10 mouse cellular contexts compared by ENCODE assay signal in the genomic region with DNA sequence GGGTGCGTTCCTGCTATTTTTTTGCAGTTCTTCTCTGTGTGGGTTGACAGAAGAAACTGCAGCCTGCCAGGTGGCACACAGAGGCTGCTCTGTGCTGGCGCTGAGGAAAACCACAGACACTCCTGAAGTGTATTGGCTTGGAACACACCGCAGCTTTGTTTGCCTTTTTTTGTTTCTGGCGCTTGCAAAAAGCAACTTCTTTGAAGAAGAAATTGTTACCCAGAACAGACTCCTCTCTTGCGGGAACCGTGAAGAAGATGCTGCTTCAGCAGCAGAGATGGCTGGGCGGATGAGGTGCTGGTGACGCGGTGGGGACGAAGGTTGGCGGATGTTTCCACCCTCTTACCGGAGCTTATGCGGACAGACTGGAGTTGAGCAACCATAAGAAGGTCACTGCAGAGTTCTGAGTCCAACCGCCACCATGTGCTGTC.
A peak's percentile ranks its signal among the peaks of the same experiment; 100 is the strongest.
DNase-seq lines count a peak whose midpoint lies in the region; ATAC-seq and TF ChIP-seq lines count a peak whose summit lies in the region.
"Had no signal": no experiment of that assay in that cellular context is flagged by ENCODE, and none has a peak within 500 bp of the region (broad histone marks: within the 10 kb centered on the region; RNA-seq: fewer than 3 reads in every experiment).

No protein-coding gene starts in this region.

- H3K4me2 ChIP-seq in forebrain, embryonic 13.5 days = no peak overlapping the region
- no peak overlapping the region for H3K4me2 ChIP-seq in forebrain, embryonic 14.5 days (ENCODE audit: low read length)
- peak overlapping the region; percentile 38 for H3K4me2 ChIP-seq in intestine, embryonic 15.5 days (replicated peaks)
- H3K4me2 ChIP-seq: heart, embryonic 13.5 days had no signal

- H3K27me3 ChIP-seq in forebrain, embryonic 13.5 days = no peaks in the 10 kb centered on the region
- no peaks in the 10 kb centered on the region for H3K27me3 ChIP-seq in forebrain, embryonic 14.5 days (replicated peaks; ENCODE audit: control insufficient read depth, insufficient read depth, low read length)
- no peaks in the 10 kb centered on the region for H3K27me3 ChIP-seq in ES-Bruce4 (ENCODE audit: control insufficient read depth, insufficient read depth, low read length, poor library complexity, severe bottlenecking)
- H3K27me3 ChIP-seq in intestine, embryonic 15.5 days (replicated peaks) = no peaks in the 10 kb centered on the region
- H3K27me3 ChIP-seq in small intestine, adult 2 months (ENCODE audit: control insufficient read depth, insufficient read depth, low read length) = no peaks in the 10 kb centered on the region
- H3K27me3 ChIP-seq: heart, embryonic 13.5 days had no signal

- peaks cover 25% of the 10 kb centered on the region; the same call in 1 of the 2 replicates for H3K36me3 ChIP-seq in forebrain, embryonic 13.5 days (ENCODE audit: poor library complexity, severe bottlenecking)
- H3K36me3 ChIP-seq in forebrain, embryonic 14.5 days (ENCODE audit: control insufficient read depth, insufficient read depth, low read length) = no peaks in the 10 kb centered on the region
- no peaks in the 10 kb centered on the region for H3K36me3 ChIP-seq in ES-Bruce4 (ENCODE audit: control insufficient read depth, insufficient read depth, low read length, poor library complexity, severe bottlenecking)
- H3K36me3 ChIP-seq in intestine, embryonic 15.5 days = no peaks in the 10 kb centered on the region
- no peaks in the 10 kb centered on the region for H3K36me3 ChIP-seq in small intestine, adult 2 months (ENCODE audit: control insufficient read depth, insufficient read depth, low read length)

- WGBS in forebrain, embryonic 13.5 days = 83% methylated on average over 14 of the region's 14 CpGs
- 74% methylated on average over 14 of the region's 14 CpGs for WGBS in forebrain, embryonic 14.5 days
- 61% methylated on average over 14 of the region's 14 CpGs for WGBS in intestine, embryonic 15.5 days
- WGBS in small intestine, adult 2 months = 78% methylated on average over 14 of the region's 14 CpGs

- no peak for TF ChIP-seq EP300 in ES-Bruce4 (IDR thresholded peaks at IDR 0.05; ENCODE audit: insufficient read depth, low read depth, low read length)

- no peaks in the 10 kb centered on the region for H3K9me3 ChIP-seq in forebrain, embryonic 13.5 days (replicated peaks)
- no peaks in the 10 kb centered on the region for H3K9me3 ChIP-seq in forebrain, embryonic 14.5 days (replicated peaks; ENCODE audit: control insufficient read depth, low read length)
- H3K9me3 ChIP-seq in ES-Bruce4 (replicated peaks; ENCODE audit: control insufficient read depth, insufficient read depth, low read length, poor library complexity, severe bottlenecking) = no peaks in the 10 kb centered on the region
- no peaks in the 10 kb centered on the region for H3K9me3 ChIP-seq in intestine, embryonic 15.5 days
- H3K9me3 ChIP-seq: heart, embryonic 13.5 days had no signal

- no peak overlapping the region for H3K9ac ChIP-seq in forebrain, embryonic 13.5 days
- no peak overlapping the region for H3K9ac ChIP-seq in forebrain, embryonic 14.5 days (ENCODE audit: low read length)
- H3K9ac ChIP-seq in ES-Bruce4 (ENCODE audit: low read depth, poor library complexity, severe bottlenecking) = peak overlapping the region; percentile 9; the same call in 1 of the 2 replicates
- no peak overlapping the region for H3K9ac ChIP-seq in intestine, embryonic 15.5 days
- H3K9ac ChIP-seq: heart, embryonic 13.5 days had no signal

- H3K4me1 ChIP-seq in forebrain, embryonic 13.5 days = peaks cover 23% of the 10 kb centered on the region
- peaks cover 2% of the 10 kb centered on the region; the same call in 1 of the 2 replicates for H3K4me1 ChIP-seq in forebrain, embryonic 14.5 days (ENCODE audit: control insufficient read depth, insufficient read depth, low read length)
- H3K4me1 ChIP-seq in ES-Bruce4 (ENCODE audit: control insufficient read depth, insufficient read depth, low read length) = peaks cover 2% of the 10 kb centered on the region
- H3K4me1 ChIP-seq in intestine, embryonic 15.5 days (replicated peaks) = no peaks in the 10 kb centered on the region
- H3K4me1 ChIP-seq in small intestine, adult 2 months (ENCODE audit: control insufficient read depth, insufficient read depth, insufficient read length, low read length) = peaks cover 4% of the 10 kb centered on the region

- TF ChIP-seq POLR2A in ES-Bruce4 (IDR thresholded peaks at IDR 0.05; ENCODE audit: insufficient read depth, low read length) = no peak
- TF ChIP-seq POLR2A in small intestine, adult 2 months (IDR thresholded peaks at IDR 0.05; ENCODE audit: low read depth, low read length) = no peak

- ATAC-seq in forebrain, embryonic 13.5 days = no peak
- ATAC-seq in forebrain, embryonic 14.5 days = no peak
- 0 out of 2 replicates have a peak, but pooled peaks have one; percentile 32 for ATAC-seq in intestine, embryonic 15.5 days

- intact Hi-C loops in heart, postnatal 25 days (cut with DNase I) = no loop called here

- H3K27ac ChIP-seq in forebrain, embryonic 13.5 days = peak overlapping the region; percentile 27; the same call in 1 of the 2 replicates
- no peak overlapping the region for H3K27ac ChIP-seq in forebrain, embryonic 14.5 days (ENCODE audit: low read depth, low read length)
- H3K27ac ChIP-seq in ES-Bruce4 (ENCODE audit: insufficient read depth, low read length) = no peak overlapping the region
- peak overlapping the region; percentile 48; the same call in 1 of the 2 replicates for H3K27ac ChIP-seq in intestine, embryonic 15.5 days
- H3K27ac ChIP-seq in small intestine, adult 2 months (ENCODE audit: insufficient read depth, low read depth, low read length) = no peak overlapping the region

- DNase-seq in forebrain, embryonic 14.5 days (ENCODE audit: low spot score) = no peak
- DNase-seq in kidney, postnatal 10 days = no peak
- DNase-seq in heart, postnatal 25 days (ENCODE audit: low spot score) = no peak
- DNase-seq in adipocyte (ENCODE audit: low spot score) = no peak
- DNase-seq: cerebellum, adult 18-20 months had no signal

- no peak overlapping the region for H3K4me3 ChIP-seq in forebrain, embryonic 13.5 days
- no peak overlapping the region for H3K4me3 ChIP-seq in forebrain, embryonic 14.5 days (ENCODE audit: low read depth, low read length)
- H3K4me3 ChIP-seq in ES-Bruce4 (ENCODE audit: low read depth, low read length) = peak overlapping the region; percentile 36
- no peak overlapping the region for H3K4me3 ChIP-seq in intestine, embryonic 15.5 days (replicated peaks)
- peak overlapping the region; percentile 25; the same call in 1 of the 2 replicates for H3K4me3 ChIP-seq in small intestine, adult 2 months (ENCODE audit: low read depth, low read length)
- H3K4me3 ChIP-seq: heart, embryonic 13.5 days had no signal

- no peak for TF ChIP-seq CTCF in ES-Bruce4 (IDR thresholded peaks at IDR 0.05; ENCODE audit: low read depth, low read length)
- no peak for TF ChIP-seq CTCF in small intestine, adult 2 months (IDR thresholded peaks at IDR 0.05; ENCODE audit: extremely low read depth, insufficient read length, insufficient replicate concordance, low read depth, low read length)

Comparison
In these comparisons a context has a peak if more than half of its experiments do, and no peak if none do; other contexts are left out.
1. H3K27ac ChIP-seq: peak in forebrain, embryonic 13.5 days (single experiment) and intestine, embryonic 15.5 days (single experiment); none in forebrain, embryonic 14.5 days (single experiment), ES-Bruce4 (single experiment) and small intestine, adult 2 months (single experiment).
2. H3K4me3 ChIP-seq: peak in ES-Bruce4 (single experiment) and small intestine, adult 2 months (single experiment); none in forebrain, embryonic 13.5 days (single experiment), forebrain, embryonic 14.5 days (single experiment) and intestine, embryonic 15.5 days (single experiment).